Mouse (Mus musculus) cerebral cortex, adult 2 months (tissue): Measurements from ENCODE around the gene Bag6.

ENCODE experiments used
- WGBS: fragments of 180-500 bp; shearing (Covaris S2); methylation state at CpG from one replicate; pipeline ENCODE4 v1.1.7; 2018; 5-methylcytosine and 5-hydroxymethylcytosine counted together

The Bag6 gene

GRCm38 (mm10) chr17:35111774-35112173, 23.2 kb upstream of the Bag6 start:
- 72% methylated on average over 9 of the region's 9 CpGs for WGBS

DNA sequence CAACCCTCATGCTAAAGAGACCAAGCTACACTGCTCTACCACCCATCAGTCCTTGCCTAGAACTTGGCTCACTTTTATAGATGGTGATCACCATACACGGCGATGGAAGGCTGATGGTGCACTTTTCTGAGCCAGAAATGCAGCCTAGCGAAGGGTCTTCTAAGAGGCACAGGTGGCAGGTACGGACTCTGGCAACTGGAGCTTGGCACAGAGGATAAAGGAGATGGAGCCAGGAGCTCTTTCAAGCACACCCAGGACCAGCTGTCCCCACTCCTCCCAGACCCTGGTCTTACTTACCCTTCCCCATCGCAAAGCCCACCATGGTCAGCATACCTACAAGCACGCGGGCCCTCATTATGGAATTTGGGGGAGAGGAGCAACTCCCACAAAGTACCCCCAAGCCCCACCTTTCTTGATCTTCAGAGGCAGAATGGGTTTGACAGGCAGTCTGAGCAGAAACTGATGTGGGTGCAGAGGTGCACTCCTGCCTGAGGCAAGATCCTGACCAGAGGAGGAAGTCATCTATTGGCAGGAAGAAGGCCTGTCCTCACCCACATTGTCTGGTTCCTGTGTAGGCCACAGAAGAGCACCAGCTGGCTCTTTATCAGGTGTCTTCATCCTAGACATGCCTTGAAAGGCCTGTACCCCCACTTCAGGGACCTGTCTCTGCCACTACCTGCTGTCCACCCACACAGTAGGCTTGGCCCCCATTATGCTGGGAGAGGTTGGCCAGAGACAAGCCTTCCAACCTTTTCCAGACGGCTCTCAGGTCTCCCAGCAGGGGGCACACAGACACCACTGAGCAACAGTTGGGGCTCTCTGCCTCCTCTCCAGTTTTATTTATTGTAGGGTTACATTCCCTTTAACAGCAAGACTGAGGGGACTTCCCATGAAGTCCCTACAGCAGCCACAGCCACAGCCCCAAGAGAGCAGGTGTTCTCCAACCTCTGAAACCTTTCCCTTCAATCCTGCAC, 19.6 kb upstream of the Bag6 start, which contains the start of gene Ly6g5b:
Gene Ly6g5b, minus strand, starts transcription at position 383 of the 974 bp plus-strand sequence.
- WGBS = 78% methylated on average over 8 of the region's 8 CpGs

- WGBS = under 1% methylated on average over 33 of the region's 33 CpGs
Observed at GRCm38 (mm10) chr17:35120745-35121142, 14.2 kb upstream of the Bag6 start.

GRCm38 (mm10) chr17:35121143-35121799, 13.7 kb upstream of the Bag6 start, which contains the start of gene Gpank1:
Gene Gpank1, plus strand, starts transcription at chr17:35121455.
- under 1% methylated on average over 50 of the region's 50 CpGs for WGBS

GRCm38 (mm10) chr17:35121871-35122303, 13.1 kb upstream of the Bag6 start, which contains the start of gene Csnk2b:
Gene Csnk2b, minus strand, starts transcription at chr17:35122053.
- WGBS = under 1% methylated on average over 19 of the region's 19 CpGs

- 89% methylated on average over 9 of the region's 9 CpGs for WGBS
Observed at GRCm38 (mm10) chr17:35123287-35123686, 11.7 kb upstream of the Bag6 start.

DNA sequence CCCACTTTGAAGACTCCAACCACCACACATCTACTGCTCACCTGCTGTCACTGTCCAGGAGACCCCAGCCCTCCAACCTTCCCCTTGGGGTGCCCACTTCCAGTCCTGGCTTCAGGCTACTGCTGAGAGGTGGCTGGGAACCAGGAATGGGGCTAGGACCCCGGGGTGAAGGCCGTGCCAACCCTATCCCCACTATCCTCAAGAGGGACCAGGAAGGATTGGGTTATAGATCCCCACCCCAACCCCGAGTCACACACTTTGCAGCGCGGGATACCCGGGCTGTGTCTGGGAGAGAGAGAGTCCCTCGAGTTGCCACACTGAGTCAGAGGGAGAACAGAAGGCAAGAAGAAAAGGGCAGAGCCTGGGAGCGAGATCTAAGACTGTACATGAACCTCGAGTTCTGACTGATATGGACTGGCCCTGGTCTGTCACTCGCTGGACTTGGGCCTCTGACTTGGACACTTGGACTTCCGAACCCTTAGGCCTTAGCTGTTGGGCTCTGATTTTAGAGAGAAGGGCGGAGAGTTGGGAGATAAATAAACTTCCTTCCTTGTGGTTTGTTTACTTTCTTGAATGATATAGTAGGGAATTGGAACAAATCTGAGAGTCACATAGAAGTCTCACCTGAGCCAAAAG, 10.6 kb upstream of the Bag6 start:
- WGBS = 91% methylated on average over 12 of the region's 12 CpGs

- 94% methylated on average over 1 of the region's 1 CpGs for WGBS
Observed at GRCm38 (mm10) chr17:35125081-35125480, 9.9 kb upstream of the Bag6 start.

DNA sequence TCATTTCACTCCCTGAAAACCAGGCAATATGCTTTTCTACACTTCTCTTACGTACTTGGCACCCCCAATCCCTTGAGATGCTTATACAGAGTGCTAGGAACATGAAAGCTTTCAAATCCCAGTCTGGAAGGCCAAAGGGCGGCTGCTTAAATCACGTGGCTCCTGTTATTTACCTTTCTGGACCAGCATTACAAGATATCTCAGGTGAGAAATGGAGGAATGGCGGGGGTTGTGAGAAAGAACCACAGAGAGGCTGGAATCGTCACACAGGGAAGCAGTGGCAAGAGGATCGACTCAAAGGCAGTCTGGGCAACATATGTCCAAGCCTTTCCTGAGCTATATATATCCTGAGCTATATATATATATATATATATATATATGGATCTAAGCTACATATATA, 9.4 kb upstream of the Bag6 start:
- 25% methylated on average over 6 of the region's 6 CpGs for WGBS

DNA sequence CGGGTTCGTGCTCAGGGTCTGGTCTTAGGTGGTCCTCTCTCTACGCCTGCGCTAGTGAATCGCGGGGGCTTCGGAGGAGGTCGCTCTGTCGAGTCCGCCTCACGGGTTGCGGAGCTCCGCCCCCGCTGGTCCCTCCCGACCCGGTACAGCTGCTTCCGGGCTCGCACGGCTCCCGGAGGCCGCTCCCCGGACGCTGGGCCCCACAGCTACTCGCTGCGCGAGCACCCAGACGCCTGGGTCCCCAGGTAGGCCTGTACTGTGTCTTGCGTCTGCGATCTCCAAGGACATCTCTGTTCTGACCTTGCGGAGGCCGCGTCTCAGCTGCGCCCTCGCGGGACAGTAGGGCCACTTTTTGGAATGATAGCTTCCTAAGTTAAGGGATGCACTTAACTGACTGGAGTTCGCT, 8.8 kb upstream of the Bag6 start, which contains the start of gene D17H6S53E:
Gene D17H6S53E, plus strand, starts transcription at position 168 of the 406 bp plus-strand sequence.
- under 1% methylated on average over 36 of the region's 36 CpGs for WGBS

DNA sequence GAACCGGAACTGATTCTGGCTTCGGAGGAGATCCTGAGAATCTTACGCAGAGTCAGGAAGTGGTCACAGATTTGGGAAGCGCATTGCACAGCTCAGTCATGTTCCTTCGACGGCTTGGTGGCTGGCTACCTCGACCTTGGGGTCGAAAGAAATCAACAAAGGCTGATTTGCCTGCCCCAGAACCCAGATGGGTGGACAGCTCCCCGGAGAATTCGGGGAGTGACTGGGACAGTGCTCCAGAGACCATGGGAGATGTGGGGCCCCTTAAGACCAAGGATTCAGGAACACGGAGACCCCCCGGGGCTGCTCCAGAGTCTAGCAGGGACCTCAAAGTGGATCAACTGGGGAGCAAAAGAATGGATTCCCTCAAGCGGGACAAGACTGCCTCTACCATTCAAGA, 8.0 kb upstream of the Bag6 start:
- 65% methylated on average over 13 of the region's 13 CpGs for WGBS

- 79% methylated on average over 11 of the region's 11 CpGs for WGBS
Observed at GRCm38 (mm10) chr17:35128996-35129395, 6.0 kb upstream of the Bag6 start.

- 75% methylated on average over 8 of the region's 8 CpGs for WGBS
Observed at GRCm38 (mm10) chr17:35131038-35131437, 3.9 kb upstream of the Bag6 start.

- WGBS = 79% methylated on average over 15 of the region's 15 CpGs
Observed at GRCm38 (mm10) chr17:35131500-35132173, 3.3 kb upstream of the Bag6 start, which contains the start of gene Apom. Gene Apom, minus strand, starts transcription at chr17:35132050.

GRCm38 (mm10) chr17:35132174-35132560, 2.8 kb upstream of the Bag6 start:
- 75% methylated on average over 3 of the region's 3 CpGs for WGBS

DNA sequence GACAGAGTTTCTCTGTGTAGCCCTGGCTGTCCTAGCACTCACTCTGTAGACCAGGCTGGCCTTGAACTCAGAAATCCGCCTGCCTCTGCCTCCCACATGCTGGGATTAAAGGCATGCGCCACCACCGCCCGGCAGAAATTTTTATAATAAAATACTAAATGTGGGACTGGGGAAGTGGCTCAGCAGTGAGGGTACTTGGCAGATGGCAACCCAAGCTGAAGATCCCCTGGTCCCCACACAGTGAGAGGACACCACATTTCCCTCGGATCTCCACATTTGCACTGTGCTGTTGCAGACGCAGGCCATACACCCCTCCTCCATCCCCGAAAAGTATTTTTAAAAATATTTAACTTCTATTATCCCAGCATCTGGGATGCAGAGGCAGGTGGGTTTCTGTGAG, 1.5 kb upstream of the Bag6 start:
- 95% methylated on average over 7 of the region's 7 CpGs for WGBS

DNA sequence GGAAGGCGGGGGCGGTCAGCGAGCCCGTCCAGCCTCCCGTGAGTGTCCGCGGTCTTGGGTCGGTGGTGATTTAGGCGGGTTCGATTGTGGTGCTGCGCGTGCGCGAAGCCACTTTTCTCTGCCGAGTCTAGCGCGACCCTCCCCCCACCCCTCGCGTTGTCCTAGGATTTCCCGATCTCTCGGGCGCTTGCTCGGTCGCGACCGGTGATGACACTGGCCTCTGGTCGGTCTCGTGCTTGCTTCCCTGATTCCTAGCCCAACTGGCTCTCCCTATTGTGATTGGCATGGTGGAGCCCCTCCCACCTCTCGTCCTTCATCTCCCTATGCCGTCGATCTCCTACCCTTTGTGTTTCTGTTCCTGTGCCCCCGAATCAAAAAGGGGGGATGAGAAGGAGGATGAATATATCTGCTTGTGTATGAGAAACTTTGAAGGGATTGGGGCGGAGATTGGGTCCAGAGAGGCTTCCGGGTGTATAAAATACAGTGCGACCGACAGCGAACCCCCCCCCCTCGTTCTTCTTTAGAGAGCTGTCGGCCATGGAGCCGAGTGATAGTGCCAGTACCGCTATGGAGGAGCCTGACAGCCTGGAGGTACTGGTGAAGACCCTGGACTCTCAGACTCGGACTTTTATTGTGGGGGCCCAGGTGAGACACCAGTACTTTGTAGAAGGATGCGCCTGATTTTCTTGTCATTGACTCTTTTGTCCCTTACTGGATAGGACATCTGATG, 778 bp downstream of the Bag6 start:
- WGBS = under 1% methylated on average over 42 of the region's 43 CpGs

DNA sequence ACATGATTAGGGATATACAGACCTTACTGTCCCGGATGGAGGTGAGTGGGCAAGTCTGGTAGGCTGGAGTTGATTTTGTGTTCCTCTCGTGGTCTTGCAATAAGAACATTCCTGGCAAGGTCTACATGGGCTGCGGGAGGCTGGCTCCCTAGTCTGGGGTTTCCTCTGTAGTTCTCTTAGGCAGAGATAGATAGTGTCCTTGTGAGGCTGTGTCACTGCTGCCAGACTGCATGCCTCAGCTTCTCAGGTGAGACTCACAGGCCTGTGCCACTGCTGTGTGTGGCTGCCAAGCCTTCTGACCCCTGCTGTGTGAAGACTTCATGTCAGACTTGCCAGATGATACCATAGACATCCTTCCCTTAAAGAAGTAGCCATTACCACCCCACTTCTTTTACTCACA, 4.3 kb downstream of the Bag6 start:
- WGBS = 85% methylated on average over 3 of the region's 3 CpGs

DNA sequence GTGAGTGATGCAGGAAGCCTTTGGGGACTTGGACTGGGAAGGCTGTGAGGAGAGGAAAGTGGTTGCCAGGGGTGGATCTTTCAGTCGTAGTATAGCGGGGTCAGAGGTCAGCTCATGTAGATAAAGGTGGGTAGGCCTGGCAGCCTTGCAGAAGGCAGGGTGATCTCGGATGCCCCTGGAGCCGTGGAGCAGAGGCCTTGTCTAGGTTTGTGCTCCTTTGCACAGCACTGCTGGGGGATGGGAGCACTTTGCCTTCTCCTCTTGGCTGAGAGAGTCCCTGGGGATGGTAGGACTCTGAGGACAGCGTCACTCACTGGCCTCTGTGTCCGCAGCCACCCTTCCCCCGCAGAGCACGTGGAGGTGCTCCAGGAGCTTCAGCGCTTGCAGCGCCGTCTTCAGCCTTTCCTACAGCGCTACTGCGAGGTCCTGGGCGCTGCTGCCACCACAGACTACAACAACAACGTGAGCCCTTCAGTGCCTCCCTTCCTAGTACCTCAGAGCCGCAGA, 5.6 kb downstream of the Bag6 start:
- 79% methylated on average over 16 of the region's 16 CpGs for WGBS

GRCm38 (mm10) chr17:35141971-35142370, 7.0 kb downstream of the Bag6 start:
- WGBS = 73% methylated on average over 6 of the region's 6 CpGs
